Mouse (Mus musculus): Measurements from ENCODE around the gene Acsf3.

GRCm38 (mm10) chr8:122761109-122761508 lies 14.2 kb upstream of the Acsf3 start:
- TF ChIP-seq FLI1 (IDR thresholded peaks at IDR 0.05; ENCODE audit: low read length) (no peak), GATA1 (IDR thresholded peaks at IDR 0.05; ENCODE audit: borderline replicate concordance, low read length) (no peak)

Measured in megakaryocyte, embryonic 14.5 days (primary cell).